Mouse (Mus musculus) megakaryocyte-erythroid progenitor cell, adult 5-6 weeks (primary cell): ENCODE measurements around the gene Ddx52. TPM values are rescaled to one million over a fixed set of nuclear protein-coding genes. Genes with fewer than 3 reads are reported as not detected.

Source experiments
- ATAC-seq: replicated peaks from 2 replicates; pipeline ENCODE4 v1.8.0; 2016; ENCODE audit warnings: mild to moderate bottlenecking, inconsistent platforms; ENCODE audit not compliant: severe bottlenecking, poor library complexity, low FRiP score, low TSS enrichment
- total RNA-seq, 2 experiments: library from RNA; stranded (forward) in 1 of 2; stranded (reverse) in 1 of 2; fragments of 200-1000, 215-1000 nt in 1 of 2; fragments of >200 nt in 1 of 2; fragmentation: Nextera tagmentation in 1 of 2; gene quantifications; 2 replicates each; pipeline ENCODE4 v1.2.3; 2014 to 2017

The Ddx52 gene
- total RNA-seq, 2 experiments from 2014 or later = 29.1 to 58.8 TPM

- no peak for ATAC-seq
Observed at GRCm38 (mm10) chr11:84010411-84010810, 68.5 kb downstream of the Ddx52 start.

- no peak for ATAC-seq
Observed at GRCm38 (mm10) chr11:84011050-84011449, 69.2 kb downstream of the Ddx52 start.

GRCm38 (mm10) chr11:84011576-84011975 is 69.7 kb downstream of the Ddx52 start:
- ATAC-seq = no peak

Other genes with a start within 250 kb of the Ddx52 start
- not detected in 2 replicates for gene Wfdc17, start 238.1 kb upstream of the Ddx52 start, total RNA-seq (2014; fragmentation: Nextera tagmentation)
- gene Wfdc17, start 238.1 kb upstream of the Ddx52 start, total RNA-seq (2017) = not detected in 2 replicates
- not detected in 2 replicates for gene Wfdc18, start 233.0 kb upstream of the Ddx52 start, total RNA-seq (2014; fragmentation: Nextera tagmentation)
- gene Wfdc18, start 233.0 kb upstream of the Ddx52 start, total RNA-seq (2017) = not detected in 2 replicates
- gene Wfdc21, start 195.1 kb upstream of the Ddx52 start, total RNA-seq (2014; fragmentation: Nextera tagmentation) = 30.6 TPM in 1 of 2 replicates, not detected in the other
- 2.1 TPM in 1 of 2 replicates, not detected in the other for gene Wfdc21, start 195.1 kb upstream of the Ddx52 start, total RNA-seq (2017)
- 21.9 and 38.9 TPM in 2 replicates for gene Heatr6, start 188.4 kb upstream of the Ddx52 start, total RNA-seq (2014; fragmentation: Nextera tagmentation)
- 10.2 and 20.6 TPM in 2 replicates for gene Heatr6, start 188.4 kb upstream of the Ddx52 start, total RNA-seq (2017)
- gene Hnf1b, start 92.0 kb upstream of the Ddx52 start, total RNA-seq (2014; fragmentation: Nextera tagmentation) = not detected in 2 replicates
- gene Hnf1b, start 92.0 kb upstream of the Ddx52 start, total RNA-seq (2017) = not detected in 2 replicates
- 28.7 and 33.4 TPM in 2 replicates for gene Synrg, start 22.4 kb downstream of the Ddx52 start, total RNA-seq (2014; fragmentation: Nextera tagmentation)
- 14.7 and 21.0 TPM in 2 replicates for gene Synrg, start 22.4 kb downstream of the Ddx52 start, total RNA-seq (2017)
- not detected in 2 replicates for gene Dusp14, start 127.2 kb downstream of the Ddx52 start, total RNA-seq (2014; fragmentation: Nextera tagmentation)
- not detected in 2 replicates for gene Dusp14, start 127.2 kb downstream of the Ddx52 start, total RNA-seq (2017)
- gene Tada2a, start 187.5 kb downstream of the Ddx52 start, total RNA-seq (2014; fragmentation: Nextera tagmentation) = 35.2 and 37.8 TPM in 2 replicates
- gene Tada2a, start 187.5 kb downstream of the Ddx52 start, total RNA-seq (2017) = 35.0 and 38.3 TPM in 2 replicates
- 30.2 and 41.0 TPM in 2 replicates for gene Acaca, start 187.6 kb downstream of the Ddx52 start, total RNA-seq (2014; fragmentation: Nextera tagmentation)
- gene Acaca, start 187.6 kb downstream of the Ddx52 start, total RNA-seq (2017) = 22.5 and 38.4 TPM in 2 replicates
- gene Gm11437, start 225.4 kb downstream of the Ddx52 start, total RNA-seq (2014; fragmentation: Nextera tagmentation) = not detected in 2 replicates
- not detected in 2 replicates for gene Gm11437, start 225.4 kb downstream of the Ddx52 start, total RNA-seq (2017)